Mouse (Mus musculus): Measurements from ENCODE around the gene Zmynd10.
A peak's percentile ranks its signal among the peaks of the same experiment; 100 is the strongest.

The Zmynd10 gene

GRCm38 (mm10) chr9:107547026-107547425, at the start of gene Zmynd10:
Gene Zmynd10, plus strand, starts transcription at chr9:107547298.
- peak in 1 of 2 experiments; percentile 39 for DNase-seq (ENCODE audit: low read depth in 2 of 2, low spot score in 2 of 2)

DNA sequence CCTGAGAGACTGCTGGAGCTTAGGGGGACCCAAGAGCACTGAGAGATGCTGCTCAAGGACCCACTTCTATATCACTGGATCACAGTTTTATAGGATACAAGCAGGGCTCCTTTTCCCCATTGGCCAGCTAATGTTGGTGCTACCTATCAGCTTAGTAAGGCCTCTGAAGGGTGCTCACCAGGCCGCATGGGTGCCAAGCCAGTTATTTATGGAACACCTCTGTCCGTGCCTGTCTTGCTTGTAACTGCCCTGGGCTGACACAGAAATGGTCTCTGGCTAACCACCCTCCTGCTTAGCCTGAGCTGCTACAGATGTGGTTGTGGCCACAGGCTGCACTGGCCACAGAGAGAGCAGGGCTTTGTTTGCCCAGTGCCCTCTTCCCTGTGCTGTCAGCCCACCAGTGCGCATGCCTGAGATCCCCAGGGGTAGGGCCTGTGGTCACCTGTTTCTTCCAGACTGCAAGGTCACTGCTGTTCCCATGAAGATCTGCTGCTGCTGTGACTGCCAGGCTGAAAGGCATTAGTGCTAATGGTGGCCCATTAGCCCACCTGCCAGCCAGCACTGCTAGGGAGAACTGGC, 46.3 kb upstream of the Zmynd10 start:
- DNase-seq (ENCODE audit: low read depth in 2 of 2, low spot score in 2 of 2): no peak

DNA sequence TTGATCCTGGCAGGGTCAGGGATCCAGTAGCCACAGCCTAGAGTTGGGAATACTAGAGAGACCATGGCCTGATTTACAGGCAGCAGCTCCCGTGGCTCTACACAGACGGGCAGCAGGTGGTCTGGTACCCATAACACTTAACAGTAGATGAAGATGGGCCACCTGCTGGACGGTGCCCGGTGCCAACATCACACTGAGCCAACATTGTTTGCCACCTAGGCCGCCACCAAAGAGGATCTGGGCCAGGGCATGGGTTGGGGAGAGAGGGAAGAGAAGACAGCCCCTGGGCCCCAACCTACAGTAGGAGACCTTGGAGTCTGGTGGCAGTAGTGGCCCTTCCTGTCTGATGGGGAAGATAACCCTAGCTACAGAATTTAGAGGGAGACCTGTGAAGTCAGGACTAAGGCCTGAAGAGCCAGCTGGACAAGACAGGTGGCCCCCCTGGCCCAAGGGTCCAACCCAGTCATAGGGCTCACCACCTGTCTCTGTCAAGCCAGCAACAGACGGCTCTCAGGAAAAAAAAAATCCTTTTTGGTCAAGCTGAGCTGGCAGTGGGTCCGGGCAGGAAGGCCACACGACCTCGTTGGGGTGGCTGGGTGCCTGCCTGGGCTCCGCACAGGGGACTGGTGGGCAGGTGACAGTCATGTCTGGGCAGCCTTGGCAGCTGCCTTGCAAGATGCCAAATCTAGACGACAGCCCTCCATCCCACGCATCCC, 44.8 kb upstream of the Zmynd10 start:
- DNase-seq (ENCODE audit: low read depth in 2 of 2, low spot score in 2 of 2): no peak

DNA sequence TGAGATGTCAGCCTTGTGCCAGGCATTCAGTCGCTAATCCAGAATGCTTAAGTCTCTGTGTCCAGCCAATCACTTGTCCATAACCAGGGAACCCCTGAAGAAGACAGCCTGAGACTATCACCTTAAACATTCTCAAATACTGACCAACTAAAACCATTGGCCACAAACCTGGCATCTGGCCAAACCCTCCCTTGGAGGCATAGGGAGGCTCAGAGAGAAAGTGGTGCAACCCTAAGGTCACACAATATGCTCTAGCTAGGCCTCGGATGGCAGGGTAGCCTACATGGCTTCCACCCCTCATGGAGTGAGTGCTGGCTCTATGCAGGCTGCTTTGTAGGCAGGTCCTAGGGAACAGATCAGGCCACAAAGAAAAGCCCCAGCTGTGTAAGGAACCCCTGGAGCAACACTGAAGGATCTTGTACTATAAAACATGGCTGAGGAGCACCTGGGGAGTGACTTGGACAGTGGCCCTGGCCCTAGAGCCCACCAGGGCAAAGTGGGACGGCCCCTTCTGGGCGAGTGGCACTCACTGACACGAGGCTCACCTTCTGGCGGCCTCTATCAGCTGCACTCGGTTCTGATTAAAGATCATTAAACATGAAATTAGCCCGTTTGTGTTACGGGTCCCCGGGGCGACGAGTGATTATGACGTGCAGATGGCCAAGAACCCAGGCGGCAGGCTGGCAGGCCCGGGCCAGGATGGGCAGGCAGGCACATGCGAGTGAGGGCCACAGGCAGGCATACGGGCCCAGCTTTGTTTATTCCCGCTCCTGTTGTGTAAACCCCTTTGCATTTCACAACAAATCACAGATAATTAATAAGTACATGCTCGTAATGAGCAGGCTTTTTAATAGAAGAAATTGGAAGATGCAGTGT, 42.2 kb upstream of the Zmynd10 start:
- DNase-seq (ENCODE audit: low read depth in 2 of 2, low spot score in 2 of 2): no peak

DNA sequence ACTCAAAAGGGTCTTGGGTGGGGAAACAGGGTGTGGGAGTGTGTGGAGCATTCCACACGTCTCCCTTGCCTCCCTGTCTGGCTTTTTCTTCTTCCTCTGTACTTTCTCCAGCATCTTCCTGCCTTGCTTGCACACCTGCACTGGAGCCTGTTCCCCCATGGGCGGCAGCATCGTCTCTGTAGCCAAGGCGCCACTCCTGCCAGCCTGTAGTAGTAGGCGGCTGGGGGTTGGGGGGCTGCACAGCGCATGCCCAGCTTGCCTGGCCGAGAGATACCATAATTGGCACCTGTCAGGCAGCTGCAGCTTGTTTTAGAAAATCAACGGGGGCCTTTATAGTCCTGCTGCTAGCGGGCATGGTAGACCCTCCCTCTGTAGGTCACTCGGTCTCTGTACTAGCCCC, 38.8 kb upstream of the Zmynd10 start:
- no peak for DNase-seq (ENCODE audit: low read depth in 2 of 2, low spot score in 2 of 2)

- no peak for DNase-seq (ENCODE audit: low read depth in 2 of 2, low spot score in 2 of 2)
These were observed 36.6 kb upstream of the Zmynd10 start for GRCm38 (mm10) chr9:107510384-107511100.

GRCm38 (mm10) chr9:107511436-107511835, 35.7 kb upstream of the Zmynd10 start:
- no peak for DNase-seq (ENCODE audit: low read depth in 2 of 2, low spot score in 2 of 2)

- DNase-seq (ENCODE audit: low read depth in 2 of 2, low spot score in 2 of 2): no peak
These were observed 34.8 kb upstream of the Zmynd10 start for GRCm38 (mm10) chr9:107512326-107512725.

DNA sequence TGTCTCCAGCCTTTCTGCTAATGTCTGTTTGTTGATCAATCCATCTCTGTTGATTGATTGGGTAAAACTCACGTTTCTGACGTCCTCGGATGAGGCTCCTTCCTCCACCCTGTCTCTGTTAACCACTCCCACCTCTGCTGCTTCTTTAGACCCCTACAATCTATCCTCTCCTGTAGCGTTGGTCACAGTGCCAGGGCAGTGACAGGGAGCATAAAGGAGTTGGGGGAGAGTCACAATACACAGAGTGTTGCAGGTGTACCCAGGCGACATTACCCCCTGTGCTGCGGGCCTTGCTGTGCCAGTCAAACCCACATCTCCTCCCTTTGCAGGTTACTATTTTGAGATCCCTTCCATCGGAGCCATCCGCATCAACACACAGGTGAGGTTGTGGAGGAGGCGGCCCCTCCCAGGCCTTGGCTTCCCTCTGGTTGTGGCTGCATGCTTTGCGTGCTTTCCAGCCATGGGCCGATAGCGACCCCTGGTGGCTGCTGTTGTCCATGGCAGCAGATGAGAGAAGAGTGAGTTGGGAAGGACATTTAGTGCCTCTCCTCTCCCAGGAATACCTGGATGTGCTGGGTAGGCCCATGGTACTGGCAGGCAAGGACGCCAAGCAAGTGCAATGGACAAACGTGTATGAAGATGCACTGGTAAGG, 32.7 kb upstream of the Zmynd10 start:
- peak; percentile 70 to 73 for DNase-seq (ENCODE audit: low read depth in 2 of 2, low spot score in 2 of 2)

DNA sequence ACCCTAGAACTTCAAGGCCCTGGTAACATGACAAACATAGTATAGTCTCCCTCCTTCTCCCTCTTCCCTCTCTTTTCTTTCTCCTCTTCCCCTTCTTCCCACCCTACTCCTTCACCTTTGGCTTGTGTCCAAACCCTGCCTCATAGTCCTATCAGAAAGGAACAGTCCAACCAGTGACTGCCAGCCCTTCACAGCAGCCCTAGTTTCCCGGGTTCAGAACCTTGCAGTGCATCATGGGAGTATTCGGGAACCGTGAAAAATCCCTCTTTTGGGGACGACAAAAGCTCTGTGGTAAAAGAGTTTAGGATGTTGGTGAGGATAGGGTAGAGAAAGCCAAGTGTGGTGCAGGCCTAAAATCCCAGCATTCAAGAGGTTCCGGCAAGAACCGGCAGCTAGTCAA, 26.8 kb upstream of the Zmynd10 start:
- DNase-seq (ENCODE audit: low read depth in 2 of 2, low spot score in 2 of 2): no peak

GRCm38 (mm10) chr9:107521190-107521589, 25.9 kb upstream of the Zmynd10 start:
- no peak for DNase-seq (ENCODE audit: low read depth in 2 of 2, low spot score in 2 of 2)

GRCm38 (mm10) chr9:107521711-107522399, 25.2 kb upstream of the Zmynd10 start:
- DNase-seq (ENCODE audit: low read depth in 2 of 2, low spot score in 2 of 2): no peak

GRCm38 (mm10) chr9:107522400-107522711, 24.7 kb upstream of the Zmynd10 start:
- no peak for DNase-seq (ENCODE audit: low read depth in 2 of 2, low spot score in 2 of 2)

DNA sequence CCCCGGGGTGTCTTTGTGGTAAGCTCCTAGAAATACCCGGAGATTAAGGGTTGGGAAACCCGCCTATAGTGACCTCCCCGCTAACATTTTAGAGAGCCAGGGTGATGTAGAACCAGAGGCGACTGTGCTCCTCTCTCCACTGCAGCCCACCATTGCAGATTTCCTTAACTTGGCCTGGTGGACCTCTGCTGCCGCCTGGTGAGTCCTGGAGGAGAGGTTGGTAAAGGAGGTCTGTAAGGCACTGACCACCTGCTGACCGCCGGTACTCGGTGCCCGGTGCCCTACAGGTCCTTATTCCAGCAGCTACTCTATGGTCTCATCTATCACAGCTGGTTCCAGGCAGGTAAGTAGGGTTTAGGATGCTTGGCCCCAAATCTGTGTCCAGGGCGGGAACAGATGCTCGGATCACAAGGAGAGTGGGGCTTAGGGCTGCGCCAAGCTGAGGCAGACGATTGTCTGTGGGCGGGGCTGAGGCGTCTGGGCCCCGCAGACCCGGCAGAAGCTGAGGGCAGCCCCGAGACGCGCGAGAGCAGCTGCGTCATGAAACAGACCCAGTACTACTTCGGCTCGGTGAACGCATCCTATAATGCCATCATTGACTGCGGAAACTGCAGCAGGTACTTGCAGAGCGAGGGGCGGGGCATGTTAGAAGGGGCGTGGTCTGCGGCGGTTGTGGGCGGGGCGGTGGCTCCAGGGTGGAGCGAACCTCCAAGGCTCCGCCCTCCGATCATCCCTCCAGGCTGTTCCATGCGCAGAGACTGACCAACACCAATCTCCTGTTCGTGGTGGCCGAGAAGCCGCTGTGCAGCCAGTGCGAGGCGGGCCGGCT, 20.7 kb upstream of the Zmynd10 start:
- DNase-seq (ENCODE audit: low read depth in 2 of 2, low spot score in 2 of 2): peak; percentile 74 to 85

GRCm38 (mm10) chr9:107533791-107534407, 13.2 kb upstream of the Zmynd10 start, which contains the start of gene Tmem115:
Gene Tmem115, plus strand, starts transcription at chr9:107533945.
- peak; percentile 85 to 87 for DNase-seq (ENCODE audit: low read depth in 2 of 2, low spot score in 2 of 2)

DNA sequence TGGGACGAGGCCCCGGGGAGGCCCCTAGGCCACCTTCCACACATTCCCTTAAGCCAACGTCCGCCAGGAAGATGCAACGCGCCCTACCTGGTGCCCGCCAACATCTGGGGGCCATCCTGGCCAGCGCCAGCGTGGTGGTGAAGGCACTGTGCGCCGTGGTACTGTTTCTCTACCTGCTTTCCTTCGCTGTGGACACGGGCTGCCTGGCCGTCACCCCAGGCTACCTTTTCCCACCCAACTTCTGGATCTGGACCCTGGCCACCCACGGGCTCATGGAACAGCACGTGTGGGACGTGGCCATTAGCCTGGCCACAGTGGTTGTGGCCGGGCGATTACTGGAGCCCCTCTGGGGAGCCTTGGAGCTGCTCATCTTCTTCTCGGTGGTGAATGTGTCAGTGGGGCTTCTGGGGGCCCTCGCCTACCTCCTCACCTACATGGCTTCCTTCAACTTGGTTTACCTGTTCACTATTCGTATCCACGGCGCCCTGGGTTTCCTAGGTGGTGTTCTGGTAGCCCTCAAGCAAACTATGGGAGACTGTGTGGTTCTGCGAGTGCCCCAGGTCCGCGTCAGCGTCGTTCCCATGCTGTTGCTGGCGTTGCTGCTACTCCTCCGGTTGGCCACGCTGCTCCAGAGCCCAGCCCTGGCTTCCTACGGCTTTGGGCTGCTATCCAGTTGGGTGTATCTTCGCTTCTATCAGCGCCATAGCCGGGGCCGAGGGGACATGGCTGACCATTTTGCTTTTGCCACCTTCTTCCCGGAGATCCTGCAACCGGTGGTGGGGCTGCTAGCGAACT, 12.5 kb upstream of the Zmynd10 start:
- no peak for DNase-seq (ENCODE audit: low read depth in 2 of 2, low spot score in 2 of 2)

- no peak for DNase-seq (ENCODE audit: low read depth in 2 of 2, low spot score in 2 of 2)
These were observed 8.9 kb upstream of the Zmynd10 start for GRCm38 (mm10) chr9:107538231-107538630.

GRCm38 (mm10) chr9:107538711-107539110, 8.4 kb upstream of the Zmynd10 start:
- DNase-seq (ENCODE audit: low read depth in 2 of 2, low spot score in 2 of 2): no peak
